Mouse (Mus musculus): ENCODE measurements around the gene Cdc42bpb. TPM values are rescaled to one million over a fixed set of nuclear protein-coding genes. Genes with fewer than 3 reads are reported as not detected.

Cdc42bpb gene
- polyA plus RNA-seq, 1 experiment = 472 TPM

GRCm38 (mm10) chr12:111386642-111387120, 9.2 kb upstream of the Cdc42bpb start:
- Histone ChIP-seq H3K4me1 (ENCODE audit: control insufficient read depth, insufficient read depth, insufficient read length, low read length) (peaks cover 11% of the 10 kb centered on the region), H3K4me3 (ENCODE audit: low read depth, low read length) (no peak overlapping the region), H3K27ac (ENCODE audit: insufficient read depth, low read depth, low read length) (peak overlapping the region; percentile 77), H3K27me3 (ENCODE audit: control insufficient read depth, insufficient read depth, low read length) (no peaks in the 10 kb centered on the region), H3K36me3 (ENCODE audit: control insufficient read depth, insufficient read depth, low read length) (no peaks in the 10 kb centered on the region)
- TF ChIP-seq POLR2A (IDR thresholded peaks at IDR 0.05; ENCODE audit: low read depth, low read length) (no peak), CTCF (IDR thresholded peaks at IDR 0.05; ENCODE audit: extremely low read depth, insufficient read length, insufficient replicate concordance, low read depth, low read length) (no peak)
- WGBS = 9% methylated on average over 8 of the region's 8 CpGs

GRCm38 (mm10) chr12:111385883-111386641, 8.5 kb upstream of the Cdc42bpb start:
- TF ChIP-seq CTCF (IDR thresholded peaks at IDR 0.05; ENCODE audit: extremely low read depth, insufficient read length, insufficient replicate concordance, low read depth, low read length) (no peak), POLR2A (IDR thresholded peaks at IDR 0.05; ENCODE audit: low read depth, low read length) (no peak)
- 73% methylated on average over 13 of the region's 13 CpGs for WGBS
- Histone ChIP-seq H3K27ac (ENCODE audit: insufficient read depth, low read depth, low read length) (peak overlapping the region; percentile 77), H3K27me3 (ENCODE audit: control insufficient read depth, insufficient read depth, low read length) (no peaks in the 10 kb centered on the region), H3K4me3 (ENCODE audit: low read depth, low read length) (no peak overlapping the region), H3K36me3 (ENCODE audit: control insufficient read depth, insufficient read depth, low read length) (no peaks in the 10 kb centered on the region), H3K4me1 (ENCODE audit: control insufficient read depth, insufficient read depth, insufficient read length, low read length) (peaks cover 11% of the 10 kb centered on the region)

GRCm38 (mm10) chr12:111378812-111379211, 1.3 kb upstream of the Cdc42bpb start:
- no peak overlapping the region for H3K27ac ChIP-seq (ENCODE audit: insufficient read depth, low read depth, low read length)
- 63% methylated on average over 12 of the region's 12 CpGs for WGBS

GRCm38 (mm10) chr12:111377986-111378490, 520 bp upstream of the Cdc42bpb start:
- 1% methylated on average over 32 of the region's 32 CpGs for WGBS
- Histone ChIP-seq H3K27ac (ENCODE audit: insufficient read depth, low read depth, low read length) (peak overlapping the region; percentile 76), H3K4me3 (ENCODE audit: low read depth, low read length) (peak overlapping the region; percentile 94), H3K27me3 (ENCODE audit: control insufficient read depth, insufficient read depth, low read length) (no peaks in the 10 kb centered on the region), H3K36me3 (ENCODE audit: control insufficient read depth, insufficient read depth, low read length) (no peaks in the 10 kb centered on the region), H3K4me1 (ENCODE audit: control insufficient read depth, insufficient read depth, insufficient read length, low read length) (peaks cover 9% of the 10 kb centered on the region)
- TF ChIP-seq POLR2A (IDR thresholded peaks at IDR 0.05; ENCODE audit: low read depth, low read length) (no peak), CTCF (IDR thresholded peaks at IDR 0.05; ENCODE audit: extremely low read depth, insufficient read length, insufficient replicate concordance, low read depth, low read length) (no peak)

More at GRCm38 (mm10) chr12:111378812-111379211, 1.3 kb upstream of the Cdc42bpb start:
- Histone ChIP-seq H3K36me3 (ENCODE audit: control insufficient read depth, insufficient read depth, low read length) (no peaks in the 10 kb centered on the region), H3K4me1 (ENCODE audit: control insufficient read depth, insufficient read depth, insufficient read length, low read length) (peaks cover 8% of the 10 kb centered on the region), H3K27me3 (ENCODE audit: control insufficient read depth, insufficient read depth, low read length) (no peaks in the 10 kb centered on the region), H3K4me3 (ENCODE audit: low read depth, low read length) (no peak overlapping the region)
- TF ChIP-seq CTCF (IDR thresholded peaks at IDR 0.05; ENCODE audit: extremely low read depth, insufficient read length, insufficient replicate concordance, low read depth, low read length) (no peak), POLR2A (IDR thresholded peaks at IDR 0.05; ENCODE audit: low read depth, low read length) (no peak)

- Histone ChIP-seq H3K4me3 (ENCODE audit: low read depth, low read length) (peak overlapping the region; percentile 94), H3K36me3 (ENCODE audit: control insufficient read depth, insufficient read depth, low read length) (no peaks in the 10 kb centered on the region), H3K27me3 (ENCODE audit: control insufficient read depth, insufficient read depth, low read length) (no peaks in the 10 kb centered on the region), H3K4me1 (ENCODE audit: control insufficient read depth, insufficient read depth, insufficient read length, low read length) (peaks cover 9% of the 10 kb centered on the region), H3K27ac (ENCODE audit: insufficient read depth, low read depth, low read length) (peak overlapping the region; percentile 98)
- 1% methylated on average over 49 of the region's 49 CpGs for WGBS
- TF ChIP-seq CTCF (IDR thresholded peaks at IDR 0.05; ENCODE audit: extremely low read depth, insufficient read length, insufficient replicate concordance, low read depth, low read length) (no peak), POLR2A (IDR thresholded peaks at IDR 0.05; ENCODE audit: low read depth, low read length) (peak; percentile 42; the same call in 1 of the 2 replicates)
Measured at GRCm38 (mm10) chr12:111376826-111377331, 639 bp downstream of the Cdc42bpb start.

- Histone ChIP-seq H3K4me1 (ENCODE audit: control insufficient read depth, insufficient read depth, insufficient read length, low read length) (peaks cover 9% of the 10 kb centered on the region), H3K36me3 (ENCODE audit: control insufficient read depth, insufficient read depth, low read length) (no peaks in the 10 kb centered on the region), H3K4me3 (ENCODE audit: low read depth, low read length) (peak overlapping the region; percentile 68), H3K27me3 (ENCODE audit: control insufficient read depth, insufficient read depth, low read length) (no peaks in the 10 kb centered on the region), H3K27ac (ENCODE audit: insufficient read depth, low read depth, low read length) (peak overlapping the region; percentile 98)
- no peak for TF ChIP-seq CTCF (IDR thresholded peaks at IDR 0.05; ENCODE audit: extremely low read depth, insufficient read length, insufficient replicate concordance, low read depth, low read length)
- no peak for TF ChIP-seq POLR2A (IDR thresholded peaks at IDR 0.05; ENCODE audit: low read depth, low read length)
- WGBS = 2% methylated on average over 6 of the region's 6 CpGs
Measured at GRCm38 (mm10) chr12:111376053-111376452, 1.5 kb downstream of the Cdc42bpb start.

- TF ChIP-seq CTCF (IDR thresholded peaks at IDR 0.05; ENCODE audit: extremely low read depth, insufficient read length, insufficient replicate concordance, low read depth, low read length) (no peak), POLR2A (IDR thresholded peaks at IDR 0.05; ENCODE audit: low read depth, low read length) (no peak)
- no peaks in the 10 kb centered on the region for H3K27me3 ChIP-seq (ENCODE audit: control insufficient read depth, insufficient read depth, low read length)
- peak overlapping the region; percentile 68 for H3K4me3 ChIP-seq (ENCODE audit: low read depth, low read length)
- H3K4me1 ChIP-seq (ENCODE audit: control insufficient read depth, insufficient read depth, insufficient read length, low read length) = peaks cover 11% of the 10 kb centered on the region
- H3K27ac ChIP-seq (ENCODE audit: insufficient read depth, low read depth, low read length) = peak overlapping the region; percentile 98
- WGBS = 15% methylated on average over 12 of the region's 12 CpGs
- H3K36me3 ChIP-seq (ENCODE audit: control insufficient read depth, insufficient read depth, low read length) = no peaks in the 10 kb centered on the region
Measured at GRCm38 (mm10) chr12:111375559-111375958, 2.0 kb downstream of the Cdc42bpb start.

All from small intestine, adult 2 months (tissue).